Mouse (Mus musculus): ENCODE measurements around the gene Psg19. TPM values are rescaled to one million over a fixed set of nuclear protein-coding genes. Genes with fewer than 3 reads are reported as not detected.

Gene Psg19
- total RNA-seq (2014; rRNA removed) (not detected in 2 replicates), polyA plus RNA-seq (2012; rRNA removed) (not detected in 2 replicates)

- Histone ChIP-seq H3K4me3 (ENCODE audit: insufficient read depth, low read depth, low read length) (no peak within 1 kb of the TSS), H3K27me3 (ENCODE audit: control insufficient read depth, insufficient read depth, low read length) (no peaks in the 10 kb centered on the region), H3K79me2 (ENCODE audit: control insufficient read depth, insufficient read depth, low read length) (no peaks in the 10 kb centered on the region), H3K9ac (ENCODE audit: low read depth, low read length) (no peak within 1 kb of the TSS), H3K4me1 (ENCODE audit: control insufficient read depth, insufficient read depth, low read length) (no peaks in the 10 kb centered on the region), H3K27ac (replicated peaks; ENCODE audit: insufficient read depth, low read depth, low read length) (no peak within 1 kb of the TSS), H3K36me3 (ENCODE audit: control insufficient read depth, insufficient read depth, low read length) (no peaks in the 10 kb centered on the region)
- DNase-seq (ENCODE audit: extremely low read depth, low read depth, low spot score): no peak
- WGBS: 88% methylated on average over 1 of the region's 1 CpGs
- no peak for TF ChIP-seq POLR2A (IDR thresholded peaks at IDR 0.05; ENCODE audit: extremely low read depth, insufficient read depth, low read length)
- no peak for TF ChIP-seq CTCF (IDR thresholded peaks at IDR 0.05; ENCODE audit: low read depth, low read length)
Observed at GRCm38 (mm10) chr7:18798420-18798819, at the start of gene Psg19. Gene Psg19 (minus strand): TSS chr7:18798520.

- no peak for TF ChIP-seq CTCF (IDR thresholded peaks at IDR 0.05; ENCODE audit: low read depth, low read length)
- no peak for TF ChIP-seq POLR2A (IDR thresholded peaks at IDR 0.05; ENCODE audit: extremely low read depth, insufficient read depth, low read length)
- H3K36me3 ChIP-seq (ENCODE audit: control insufficient read depth, insufficient read depth, low read length): no peaks in the 10 kb centered on the region
- no peaks in the 10 kb centered on the region for H3K4me1 ChIP-seq (ENCODE audit: control insufficient read depth, insufficient read depth, low read length)
- H3K4me3 ChIP-seq (ENCODE audit: insufficient read depth, low read depth, low read length): no peak overlapping the region
- 60% methylated on average over 5 of the region's 5 CpGs for WGBS
- DNase-seq (ENCODE audit: extremely low read depth, low read depth, low spot score): no peak
- H3K9ac ChIP-seq (ENCODE audit: low read depth, low read length): no peak overlapping the region
- no peak overlapping the region for H3K27ac ChIP-seq (replicated peaks; ENCODE audit: insufficient read depth, low read depth, low read length)
- no peaks in the 10 kb centered on the region for H3K79me2 ChIP-seq (ENCODE audit: control insufficient read depth, insufficient read depth, low read length)
- H3K27me3 ChIP-seq (ENCODE audit: control insufficient read depth, insufficient read depth, low read length): no peaks in the 10 kb centered on the region
Observed at GRCm38 (mm10) chr7:18844811-18845210, 46.5 kb upstream of the Psg19 start.

- H3K4me1 ChIP-seq (ENCODE audit: control insufficient read depth, insufficient read depth, low read length): no peaks in the 10 kb centered on the region
- H3K79me2 ChIP-seq (ENCODE audit: control insufficient read depth, insufficient read depth, low read length): no peaks in the 10 kb centered on the region
- H3K27ac ChIP-seq (replicated peaks; ENCODE audit: insufficient read depth, low read depth, low read length): no peak overlapping the region
- no peak overlapping the region for H3K4me3 ChIP-seq (ENCODE audit: insufficient read depth, low read depth, low read length)
- WGBS: 74% methylated on average over 1 of the region's 1 CpGs
- TF ChIP-seq CTCF (IDR thresholded peaks at IDR 0.05; ENCODE audit: low read depth, low read length) (no peak), POLR2A (IDR thresholded peaks at IDR 0.05; ENCODE audit: extremely low read depth, insufficient read depth, low read length) (no peak)
- no peak overlapping the region for H3K9ac ChIP-seq (ENCODE audit: low read depth, low read length)
- no peak for DNase-seq (ENCODE audit: extremely low read depth, low read depth, low spot score)
- no peaks in the 10 kb centered on the region for H3K36me3 ChIP-seq (ENCODE audit: control insufficient read depth, insufficient read depth, low read length)
- H3K27me3 ChIP-seq (ENCODE audit: control insufficient read depth, insufficient read depth, low read length): no peaks in the 10 kb centered on the region
Observed at GRCm38 (mm10) chr7:18841174-18841567, 42.9 kb upstream of the Psg19 start.

GRCm38 (mm10) chr7:18840386-18841173 is 42.3 kb upstream of the Psg19 start:
- Histone ChIP-seq H3K27me3 (ENCODE audit: control insufficient read depth, insufficient read depth, low read length) (no peaks in the 10 kb centered on the region), H3K79me2 (ENCODE audit: control insufficient read depth, insufficient read depth, low read length) (no peaks in the 10 kb centered on the region), H3K27ac (replicated peaks; ENCODE audit: insufficient read depth, low read depth, low read length) (peak overlapping the region; percentile 58), H3K4me1 (ENCODE audit: control insufficient read depth, insufficient read depth, low read length) (no peaks in the 10 kb centered on the region), H3K4me3 (ENCODE audit: insufficient read depth, low read depth, low read length) (peak overlapping the region; percentile 47), H3K36me3 (ENCODE audit: control insufficient read depth, insufficient read depth, low read length) (no peaks in the 10 kb centered on the region), H3K9ac (ENCODE audit: low read depth, low read length) (peak overlapping the region; percentile 68)
- 14% methylated on average over 14 of the region's 17 CpGs for WGBS
- DNase-seq (ENCODE audit: extremely low read depth, low read depth, low spot score): peak; percentile 41
- no peak for TF ChIP-seq CTCF (IDR thresholded peaks at IDR 0.05; ENCODE audit: low read depth, low read length)
- no peak for TF ChIP-seq POLR2A (IDR thresholded peaks at IDR 0.05; ENCODE audit: extremely low read depth, insufficient read depth, low read length)

- peak within 1 kb of the TSS; percentile 58 for H3K27ac ChIP-seq (replicated peaks; ENCODE audit: insufficient read depth, low read depth, low read length)
- DNase-seq (ENCODE audit: extremely low read depth, low read depth, low spot score): peak; percentile 2
- WGBS: 15% methylated on average over 3 of the region's 3 CpGs
- no peaks in the 10 kb centered on the region for H3K4me1 ChIP-seq (ENCODE audit: control insufficient read depth, insufficient read depth, low read length)
- no peaks in the 10 kb centered on the region for H3K27me3 ChIP-seq (ENCODE audit: control insufficient read depth, insufficient read depth, low read length)
- TF ChIP-seq CTCF (IDR thresholded peaks at IDR 0.05; ENCODE audit: low read depth, low read length) (no peak), POLR2A (IDR thresholded peaks at IDR 0.05; ENCODE audit: extremely low read depth, insufficient read depth, low read length) (no peak)
- H3K79me2 ChIP-seq (ENCODE audit: control insufficient read depth, insufficient read depth, low read length): no peaks in the 10 kb centered on the region
- H3K4me3 ChIP-seq (ENCODE audit: insufficient read depth, low read depth, low read length): peak within 1 kb of the TSS; percentile 47
- H3K36me3 ChIP-seq (ENCODE audit: control insufficient read depth, insufficient read depth, low read length): no peaks in the 10 kb centered on the region
- H3K9ac ChIP-seq (ENCODE audit: low read depth, low read length): peak within 1 kb of the TSS; percentile 68
Observed at GRCm38 (mm10) chr7:18839865-18840264, 41.5 kb upstream of the Psg19 start, which contains the start of gene Mill2. Gene Mill2 (plus strand): TSS chr7:18839966.

- WGBS: 52% methylated on average over 13 of the region's 13 CpGs
- TF ChIP-seq POLR2A (IDR thresholded peaks at IDR 0.05; ENCODE audit: extremely low read depth, insufficient read depth, low read length) (no peak), CTCF (IDR thresholded peaks at IDR 0.05; ENCODE audit: low read depth, low read length) (no peak)
Observed at GRCm38 (mm10) chr7:18832298-18832697, 34.0 kb upstream of the Psg19 start.

More at GRCm38 (mm10) chr7:18832298-18832697, 34.0 kb upstream of the Psg19 start:
- Histone ChIP-seq H3K4me1 (ENCODE audit: control insufficient read depth, insufficient read depth, low read length) (no peaks in the 10 kb centered on the region), H3K27ac (replicated peaks; ENCODE audit: insufficient read depth, low read depth, low read length) (no peak overlapping the region), H3K79me2 (ENCODE audit: control insufficient read depth, insufficient read depth, low read length) (no peaks in the 10 kb centered on the region), H3K9ac (ENCODE audit: low read depth, low read length) (no peak overlapping the region), H3K4me3 (ENCODE audit: insufficient read depth, low read depth, low read length) (no peak overlapping the region), H3K36me3 (ENCODE audit: control insufficient read depth, insufficient read depth, low read length) (no peaks in the 10 kb centered on the region), H3K27me3 (ENCODE audit: control insufficient read depth, insufficient read depth, low read length) (no peaks in the 10 kb centered on the region)
- no peak for DNase-seq (ENCODE audit: extremely low read depth, low read depth, low spot score)
